Comparison of ENCODE assay signal across 8 mouse cellular contexts in genomic region chr9:123850705-123851061, GRCm38 (mm10). TPM values are rescaled to one million over a fixed set of nuclear protein-coding genes. Genes with fewer than 3 reads are reported as not detected.
DNase-seq lines count a peak whose midpoint lies in the region; ATAC-seq and TF ChIP-seq lines count a peak whose summit lies in the region.

No protein-coding gene starts in this region.

- peak; percentile 11 to 42 for DNase-seq in layer of hippocampus, adult 18-20 months (ENCODE audit: low spot score in 2 of 2)
- DNase-seq in layer of hippocampus, adult 9-10 months (ENCODE audit: low spot score), result no peak
- peak; percentile 63 for DNase-seq in brain, embryonic 14.5 days (ENCODE audit: low read depth)
- DNase-seq in gastrocnemius, adult 2 months, result peak; percentile 63
- DNase-seq in lung, adult 18-20 months, result peak; percentile 56 to 70
- DNase-seq in right cerebral cortex, adult 2 months (ENCODE audit: low spot score in 2 of 2), result no peak

- TF ChIP-seq CTCF in brain, embryonic 14.5 days (IDR thresholded peaks at IDR 0.05; ENCODE audit: borderline replicate concordance, extremely low read depth, insufficient read depth, insufficient read length), result no peak
- TF ChIP-seq CTCF in gastrocnemius, adult 2 months (IDR thresholded peaks at IDR 0.05), result no peak

- peak overlapping the region; percentile 98 for H3K4me3 ChIP-seq in gastrocnemius, adult 2 months
- peak overlapping the region; percentile 82 for H3K4me3 ChIP-seq in neural tube, embryonic 15.5 days (replicated peaks)

- H3K4me2 ChIP-seq in neural tube, embryonic 15.5 days, result peak overlapping the region; percentile 79

- H3K9ac ChIP-seq in neural tube, embryonic 15.5 days (replicated peaks), result no peak overlapping the region

- no peaks in the 10 kb centered on the region for H3K27me3 ChIP-seq in neural tube, embryonic 15.5 days (replicated peaks)

- peak overlapping the region; percentile 95 for H3K27ac ChIP-seq in gastrocnemius, adult 2 months
- peak overlapping the region; percentile 84 for H3K27ac ChIP-seq in neural tube, embryonic 15.5 days (replicated peaks)

- 22% methylated on average over 2 of the region's 2 CpGs for WGBS in neural tube, embryonic 15.5 days

- H3K4me1 ChIP-seq in neural tube, embryonic 15.5 days, result peaks cover 11% of the 10 kb centered on the region

- intact Hi-C loops in gastrocnemius, adult 2 months (cut with DNase I), result no loop called here

- ATAC-seq in inflammation-experienced regulatory T-cells, adult 6 months, result peak; percentile 13
- ATAC-seq in neural tube, embryonic 15.5 days (ENCODE audit: low FRiP score), result no peak

- H3K9me3 ChIP-seq in neural tube, embryonic 15.5 days (replicated peaks), result no peaks in the 10 kb centered on the region

- no peaks in the 10 kb centered on the region for H3K36me3 ChIP-seq in neural tube, embryonic 15.5 days

- no peak for TF ChIP-seq POLR2A in brain, embryonic 14.5 days (IDR thresholded peaks at IDR 0.05; ENCODE audit: borderline replicate concordance, extremely low read depth, insufficient read depth, insufficient read length, poor library complexity, severe bottlenecking)

RNA-seq across cellular contexts. Expression of gene Fyco1, which starts 1.0 kb away (rescaled TPM):
- 10 to 100 TPM; 39.1 to 40.3 TPM for total RNA-seq in layer of hippocampus, adult 18-20 months (2021)
- 4.6 and 8.1 TPM in 2 replicates for polyA plus RNA-seq in brain, embryonic 14.5 days (2012; rRNA removed)
- total RNA-seq in gastrocnemius, adult 2 months (2021), result 100 to 1,000 TPM; 160 to 205 TPM
- 10 to 100 TPM; 24.2 to 49.9 (median 41.1) TPM for polyA plus RNA-seq in inflammation-experienced regulatory T-cells, adult 6 months (2017; shearing (Covaris generic))
- 14.4 and 14.7 TPM in 2 replicates for polyA plus RNA-seq in neural tube, embryonic 15.5 days (2015; fragmentation: Nextera tagmentation; extraction: Ambion mirVana)

RNA-seq across cellular contexts. Expression of gene Xcr1, which starts 11.1 kb away (rescaled TPM):
- not detected for total RNA-seq in layer of hippocampus, adult 18-20 months (2021)
- polyA plus RNA-seq in brain, embryonic 14.5 days (2012; rRNA removed), result not detected in 2 replicates
- not detected for total RNA-seq in gastrocnemius, adult 2 months (2021)
- 1 to 10 TPM in 1 of 3 experiments, under 1 TPM in 2; 0.66 to 2.9 (median 0.69) TPM for polyA plus RNA-seq in inflammation-experienced regulatory T-cells, adult 6 months (2017; shearing (Covaris generic))
- 0.06 and 0.08 TPM in 2 replicates for polyA plus RNA-seq in neural tube, embryonic 15.5 days (2015; fragmentation: Nextera tagmentation; extraction: Ambion mirVana)

RNA-seq across cellular contexts. Expression of gene Cxcr6, which starts 44.4 kb away (rescaled TPM):
- not detected for total RNA-seq in layer of hippocampus, adult 18-20 months (2021)
- 0.04 TPM in 1 of 2 replicates, not detected in the other for polyA plus RNA-seq in brain, embryonic 14.5 days (2012; rRNA removed)
- under 1 TPM in 1 of 2 experiments, not detected in 1; 0.15 TPM for total RNA-seq in gastrocnemius, adult 2 months (2021)
- 100 to 1,000 TPM; 136 to 568 (median 166) TPM for polyA plus RNA-seq in inflammation-experienced regulatory T-cells, adult 6 months (2017; shearing (Covaris generic))
- polyA plus RNA-seq in neural tube, embryonic 15.5 days (2015; fragmentation: Nextera tagmentation; extraction: Ambion mirVana), result 1.3 TPM in 1 of 2 replicates, not detected in the other

Comparison
In these comparisons a context has a peak if more than half of its experiments do, and no peak if none do; other contexts are left out.
1. DNase-seq: peak in layer of hippocampus, adult 18-20 months (2 of 2), brain, embryonic 14.5 days (single experiment), gastrocnemius, adult 2 months (single experiment) and lung, adult 18-20 months (2 of 2); none in layer of hippocampus, adult 9-10 months (single experiment) and right cerebral cortex, adult 2 months (0 of 2).
2. RNA of gene Cxcr6, which starts 44.4 kb away (polyA plus RNA-seq): 136 to 568 TPM in inflammation-experienced regulatory T-cells, adult 6 months; 1.3 TPM in neural tube, embryonic 15.5 days and 0.04 TPM in brain, embryonic 14.5 days; every median in the first group is over 10 times any median in the second.